Mouse (Mus musculus) intestine, embryonic 14.5 days (tissue): ENCODE data around the gene Ift43. TPM values are rescaled to one million over a fixed set of nuclear protein-coding genes. Genes with fewer than 3 reads are reported as not detected.

ENCODE experiments used
- ATAC-seq: fragments of 200-750 bp; cut with Nextera tagmentation; replicated peaks from 2 replicates; pipeline ENCODE4 v1.8.0; 2017; ENCODE audit warnings: low read depth, moderate number of reproducible peaks, moderate TSS enrichment, moderate library complexity; ENCODE audit not compliant: low FRiP score, low TSS enrichment
- DNase-seq: peaks from one replicate; pipeline ENCODE4 v3.0.0-alpha.2; 2018; ENCODE audit warnings: low spot score
- H3K27ac ChIP-seq: fragments of 300-500 bp; sonication (generic); 2 replicates; pipeline ENCODE4 v1.5.1; 2014; ENCODE audit warnings: low read depth, mild to moderate bottlenecking, control low read depth
- H3K27me3 ChIP-seq: fragments of 300-500 bp; sonication (generic); replicated peaks from 2 replicates; pipeline ENCODE4 v1.6.1; 2014; ENCODE audit warnings: low read length, control low read depth; ENCODE audit not compliant: control insufficient read depth, insufficient read depth
- H3K36me3 ChIP-seq: fragments of 300-500 bp; sonication (generic); 2 replicates; pipeline ENCODE4 v1.6.1; 2014; ENCODE audit warnings: low read length, control low read depth; ENCODE audit not compliant: control insufficient read depth, insufficient read depth
- H3K4me1 ChIP-seq: fragments of 300-500 bp; sonication (generic); replicated peaks from 2 replicates; pipeline ENCODE4 v1.6.1; 2014; ENCODE audit warnings: low read length, control low read depth, mixed read lengths; ENCODE audit not compliant: control insufficient read depth, insufficient read depth
- H3K4me2 ChIP-seq: fragments of 300-500 bp; sonication (generic); 2 replicates; pipeline ENCODE4 v1.6.1; 2014; ENCODE audit warnings: low read length
- H3K4me3 ChIP-seq: fragments of 300-500 bp; sonication (generic); 2 replicates; pipeline ENCODE4 v1.5.1; 2014; ENCODE audit warnings: low read depth, low read length, control low read depth, mixed read lengths
- H3K9ac ChIP-seq: fragments of 300-500 bp; sonication (generic); 2 replicates; pipeline ENCODE4 v1.6.1; 2014; ENCODE audit warnings: mild to moderate bottlenecking, low read length
- H3K9me3 ChIP-seq: fragments of 300-500 bp; sonication (generic); 2 replicates; pipeline ENCODE4 v1.6.1; 2016; ENCODE audit warnings: low read length, control low read depth; ENCODE audit not compliant: control insufficient read depth
- WGBS: fragments of 180-500 bp; shearing (Covaris S2); extraction: QIAGEN DNeasy Blood & Tissue Kit; methylation state at CpG from one replicate; pipeline ENCODE4 v1.1.7; 2014; 5-methylcytosine and 5-hydroxymethylcytosine counted together
- polyA plus RNA-seq: library from polyadenylated mRNA; unstranded; fragments of >200 nt; fragmentation: Nextera tagmentation; extraction: Ambion mirVana; gene quantifications from 2 replicates; pipeline ENCODE4 v1.2.1, GENCODE M21; 2014

Gene Ift43
- polyA plus RNA-seq, 1 experiment from 2014 or later = 81.5 TPM

- H3K9ac ChIP-seq = no peak overlapping the region
- DNase-seq (no peak), ATAC-seq (no peak)
- no peaks in the 10 kb centered on the region for H3K27me3 ChIP-seq
- H3K4me3 ChIP-seq = no peak overlapping the region
- H3K4me1 ChIP-seq = peaks cover 12% of the 10 kb centered on the region
- no peaks in the 10 kb centered on the region for H3K9me3 ChIP-seq
- no peaks in the 10 kb centered on the region for H3K36me3 ChIP-seq
- 80% methylated on average over 12 of the region's 12 CpGs for WGBS
- H3K4me2 ChIP-seq = no peak overlapping the region
- no peak overlapping the region for H3K27ac ChIP-seq
Measured at GRCm38 (mm10) chr12:86074681-86075080, 7.7 kb upstream of the Ift43 start.

GRCm38 (mm10) chr12:86075358-86075757 is 7.0 kb upstream of the Ift43 start:
- no peaks in the 10 kb centered on the region for H3K27me3 ChIP-seq
- no peak overlapping the region for H3K4me3 ChIP-seq
- H3K4me2 ChIP-seq = peak overlapping the region; percentile 78
- H3K9ac ChIP-seq = no peak overlapping the region
- WGBS = 88% methylated on average over 7 of the region's 7 CpGs
- no peaks in the 10 kb centered on the region for H3K9me3 ChIP-seq
- H3K36me3 ChIP-seq = no peaks in the 10 kb centered on the region
- peaks cover 12% of the 10 kb centered on the region for H3K4me1 ChIP-seq
- DNase-seq = no peak
- no peak for ATAC-seq
- H3K27ac ChIP-seq = no peak overlapping the region

- DNase-seq (peak; percentile 58), ATAC-seq (no peak)
- Histone ChIP-seq H3K9ac (peak overlapping the region; percentile 39), H3K36me3 (no peaks in the 10 kb centered on the region), H3K27ac (no peak overlapping the region), H3K4me2 (peak overlapping the region; percentile 78), H3K27me3 (no peaks in the 10 kb centered on the region), H3K9me3 (no peaks in the 10 kb centered on the region), H3K4me1 (peaks cover 12% of the 10 kb centered on the region), H3K4me3 (peak overlapping the region; percentile 54)
- WGBS = 5% methylated on average over 13 of the region's 13 CpGs
Measured at GRCm38 (mm10) chr12:86076321-86076901, 5.9 kb upstream of the Ift43 start.

- H3K4me2 ChIP-seq = peak overlapping the region; percentile 78
- peak overlapping the region; percentile 54 for H3K4me3 ChIP-seq
- ATAC-seq = no peak
- WGBS = 23% methylated on average over 8 of the region's 8 CpGs
- no peak overlapping the region for H3K27ac ChIP-seq
- DNase-seq = peak; percentile 61
- H3K4me1 ChIP-seq = peaks cover 12% of the 10 kb centered on the region
- peak overlapping the region; percentile 73 for H3K9ac ChIP-seq
- H3K27me3 ChIP-seq = no peaks in the 10 kb centered on the region
- no peaks in the 10 kb centered on the region for H3K9me3 ChIP-seq
- H3K36me3 ChIP-seq = no peaks in the 10 kb centered on the region
Measured at GRCm38 (mm10) chr12:86077322-86077721, 5.0 kb upstream of the Ift43 start.

- Histone ChIP-seq H3K9me3 (no peaks in the 10 kb centered on the region), H3K27ac (peak overlapping the region; percentile 96; the same call in 1 of the 2 replicates), H3K4me3 (peak overlapping the region; percentile 54), H3K4me1 (peaks cover 12% of the 10 kb centered on the region), H3K4me2 (peak overlapping the region; percentile 78), H3K36me3 (no peaks in the 10 kb centered on the region), H3K9ac (peak overlapping the region; percentile 73), H3K27me3 (no peaks in the 10 kb centered on the region)
- DNase-seq (peak; percentile 55), ATAC-seq (no peak)
- WGBS = 20% methylated on average over 11 of the region's 11 CpGs
Measured at GRCm38 (mm10) chr12:86077736-86078135, 4.6 kb upstream of the Ift43 start.

- Histone ChIP-seq H3K9me3 (no peaks in the 10 kb centered on the region), H3K4me1 (peaks cover 14% of the 10 kb centered on the region), H3K36me3 (no peaks in the 10 kb centered on the region), H3K4me3 (peak overlapping the region; percentile 54), H3K9ac (peak overlapping the region; percentile 73), H3K4me2 (peak overlapping the region; percentile 78), H3K27me3 (no peaks in the 10 kb centered on the region), H3K27ac (peak overlapping the region; percentile 96)
- ATAC-seq (no peak), DNase-seq (peak; percentile 71)
- 10% methylated on average over 9 of the region's 9 CpGs for WGBS
Measured at GRCm38 (mm10) chr12:86078176-86078552, 4.2 kb upstream of the Ift43 start.

- DNase-seq = no peak
- Histone ChIP-seq H3K27me3 (no peaks in the 10 kb centered on the region), H3K36me3 (no peaks in the 10 kb centered on the region), H3K4me1 (peaks cover 18% of the 10 kb centered on the region), H3K4me2 (peak within 1 kb of the TSS; percentile 78), H3K27ac (peak within 1 kb of the TSS; percentile 96), H3K9me3 (no peaks in the 10 kb centered on the region), H3K9ac (peak within 1 kb of the TSS; percentile 73), H3K4me3 (peak within 1 kb of the TSS; percentile 54)
- WGBS = under 1% methylated on average over 25 of the region's 25 CpGs
- ATAC-seq = peak; percentile 69
Measured at GRCm38 (mm10) chr12:86078553-86079201, 3.7 kb upstream of the Ift43 start, which contains the start of gene Tgfb3. Tgfb3 (minus strand) TSS chr12:86079041.

- H3K27me3 ChIP-seq = no peaks in the 10 kb centered on the region
- no peaks in the 10 kb centered on the region for H3K9me3 ChIP-seq
- peak overlapping the region; percentile 73 for H3K9ac ChIP-seq
- peaks cover 18% of the 10 kb centered on the region for H3K4me1 ChIP-seq
- DNase-seq (peak; percentile 96), ATAC-seq (peak; percentile 75)
- peak overlapping the region; percentile 54 for H3K4me3 ChIP-seq
- H3K27ac ChIP-seq = peak overlapping the region; percentile 96
- H3K36me3 ChIP-seq = no peaks in the 10 kb centered on the region
- 1% methylated on average over 31 of the region's 31 CpGs for WGBS
- peak overlapping the region; percentile 78 for H3K4me2 ChIP-seq
Measured at GRCm38 (mm10) chr12:86079202-86079667, 3.1 kb upstream of the Ift43 start.
